ENCODE assay signal across 33 mouse cellular contexts in genomic region chr6:24309810-24310209, GRCm38 (mm10).
"Had no signal": no experiment of that assay in that cellular context is flagged by ENCODE, and none has a peak within 500 bp of the region (broad histone marks: within the 10 kb centered on the region; RNA-seq: fewer than 3 reads in every experiment).

No protein-coding gene starts in this region.

- H3K4me1 ChIP-seq: heart, embryonic 10.5 days; heart, embryonic 12.5 days; heart, embryonic 13.5 days; heart, embryonic 15.5 days; hindbrain, embryonic 10.5 days; hindbrain, embryonic 12.5 days; hindbrain, embryonic 13.5 days; hindbrain, embryonic 15.5 days; kidney, embryonic 15.5 days had no signal

- ATAC-seq: hindbrain, embryonic 16.5 days; hindbrain, postnatal 0 days; intestine, embryonic 16.5 days had no signal

- H3K9me3 ChIP-seq: heart, embryonic 10.5 days; heart, embryonic 12.5 days; heart, embryonic 13.5 days; heart, embryonic 15.5 days; hindbrain, embryonic 10.5 days; hindbrain, embryonic 12.5 days; hindbrain, embryonic 13.5 days; hindbrain, embryonic 15.5 days; kidney, embryonic 15.5 days had no signal

- H3K4me3 ChIP-seq: heart, embryonic 10.5 days; heart, embryonic 12.5 days; heart, embryonic 13.5 days; heart, embryonic 15.5 days; hindbrain, embryonic 10.5 days; hindbrain, embryonic 12.5 days; hindbrain, embryonic 13.5 days; hindbrain, embryonic 15.5 days; kidney, embryonic 15.5 days; layer of hippocampus, adult 2 months; left cerebral cortex, adult 2 months had no signal

- H3K36me3 ChIP-seq: heart, embryonic 10.5 days; heart, embryonic 12.5 days; heart, embryonic 13.5 days; heart, embryonic 15.5 days; hindbrain, embryonic 10.5 days; hindbrain, embryonic 12.5 days; hindbrain, embryonic 13.5 days; hindbrain, embryonic 15.5 days; kidney, embryonic 15.5 days had no signal

- H3K9ac ChIP-seq: heart, embryonic 12.5 days; heart, embryonic 13.5 days; heart, embryonic 15.5 days; hindbrain, embryonic 12.5 days; hindbrain, embryonic 13.5 days; hindbrain, embryonic 14.5 days; hindbrain, embryonic 15.5 days; kidney, embryonic 15.5 days had no signal

- DNase-seq: heart, postnatal 10 days; heart, postnatal 14 days; heart, postnatal 36 days; heart, postnatal 4 days; kidney, adult 11 months; kidney, adult 18-20 months; kidney, adult 2 months; kidney, adult 8-10 months; kidney, adult 9 months; kidney, postnatal 10 days; kidney, postnatal 14 days; kidney, postnatal 25 days; kidney, postnatal 36 days; kidney, postnatal 4 days; layer of hippocampus, adult 9-11 months; layer of hippocampus, postnatal 36 days had no signal

- H3K27ac ChIP-seq: heart, embryonic 10.5 days; heart, embryonic 13.5 days; heart, embryonic 15.5 days; hindbrain, embryonic 10.5 days; hindbrain, embryonic 12.5 days; hindbrain, embryonic 13.5 days; hindbrain, embryonic 14.5 days; hindbrain, embryonic 15.5 days; hindbrain, postnatal 0 days; kidney, embryonic 15.5 days; kidney, postnatal 0 days; layer of hippocampus, adult 2 months; left cerebral cortex, adult 2 months had no signal

- H3K27me3 ChIP-seq: heart, embryonic 12.5 days; heart, embryonic 13.5 days; heart, embryonic 15.5 days; hindbrain, embryonic 12.5 days; hindbrain, embryonic 13.5 days; hindbrain, embryonic 15.5 days; kidney, embryonic 15.5 days had no signal

- H3K4me2 ChIP-seq: heart, embryonic 11.5 days; heart, embryonic 12.5 days; heart, embryonic 13.5 days; heart, embryonic 15.5 days; hindbrain, embryonic 12.5 days; hindbrain, embryonic 13.5 days; hindbrain, embryonic 14.5 days; hindbrain, embryonic 15.5 days; kidney, embryonic 15.5 days had no signal
